Mouse (Mus musculus): ENCODE measurements at regions not wholly inside any gene's neighbourhood (a gene's known extent, or its start where the extent isn't known, plus 50 kb on each side); places are given as distances from the start of the nearest gene placed in this dataset.

GRCm38 (mm10) chr13:34464221-34464620 lies 119.2 kb upstream of the Slc22a23 start:
- no peak for ATAC-seq (replicated peaks; ENCODE audit: poor library complexity, severe bottlenecking)

DNA sequence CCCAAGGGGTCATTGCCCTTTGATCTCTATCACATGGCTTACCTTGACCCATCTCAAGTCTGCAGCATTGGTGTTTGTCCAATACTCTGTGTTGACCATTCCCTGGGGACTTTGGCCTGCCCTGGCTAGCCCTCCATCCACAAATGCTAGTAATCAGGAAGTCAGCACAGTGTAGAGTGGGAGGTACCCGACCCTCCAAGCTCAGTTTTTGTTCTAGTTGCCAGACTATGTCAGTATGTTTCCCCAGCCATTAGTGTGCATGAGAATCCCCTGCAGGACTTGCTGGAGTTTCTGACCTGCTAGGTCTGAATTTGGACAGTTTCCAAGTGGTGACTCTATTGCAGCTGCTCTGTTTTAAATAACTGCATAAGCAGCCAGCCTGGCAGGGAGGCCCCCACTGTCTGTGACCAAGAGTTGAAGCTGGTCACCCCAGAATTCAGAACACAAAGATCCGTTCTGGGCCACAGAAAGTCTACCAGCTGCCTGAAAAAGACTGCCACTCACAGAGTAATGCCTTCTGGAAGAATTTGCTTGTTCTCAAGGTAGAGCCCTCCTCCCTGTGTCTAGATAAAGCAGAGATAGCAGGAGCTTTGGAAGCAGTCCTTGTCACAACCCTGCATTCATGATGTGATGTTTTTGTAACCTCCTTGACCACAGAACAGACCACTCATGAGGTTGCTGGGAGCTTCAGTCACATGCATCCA lies 118.0 kb upstream of the Slc22a23 start:
- no peak for ATAC-seq (replicated peaks; ENCODE audit: poor library complexity, severe bottlenecking)

DNA sequence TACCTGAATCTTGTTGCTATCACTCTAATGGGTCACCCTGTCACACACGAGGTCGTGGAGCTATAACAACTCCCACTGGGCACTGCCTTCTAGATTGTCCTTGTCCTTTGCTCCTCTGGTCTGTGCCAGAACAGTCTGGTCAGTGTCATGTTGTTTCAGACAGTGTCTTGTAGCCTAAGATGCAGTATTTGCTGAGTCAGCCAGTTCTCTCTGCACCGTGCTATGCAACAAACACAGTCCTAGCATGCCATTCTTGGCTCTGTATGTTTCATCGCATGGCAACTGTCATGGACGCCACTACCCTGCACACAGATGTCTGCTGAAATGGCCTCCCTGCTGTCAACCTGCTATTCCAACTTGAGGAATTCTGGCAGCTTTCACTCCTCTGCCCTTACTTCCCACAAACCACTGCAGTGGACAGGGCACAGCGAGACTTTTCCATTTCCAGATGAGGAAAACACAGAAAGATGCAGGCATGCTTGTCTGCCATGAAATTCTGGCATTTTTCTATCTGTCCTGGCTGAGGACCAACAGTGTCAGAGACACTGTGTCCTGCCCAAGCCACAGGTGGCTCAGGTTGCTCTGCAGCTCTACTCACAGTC lies 117.3 kb upstream of the Slc22a23 start:
- no peak for ATAC-seq (replicated peaks; ENCODE audit: poor library complexity, severe bottlenecking)

DNA sequence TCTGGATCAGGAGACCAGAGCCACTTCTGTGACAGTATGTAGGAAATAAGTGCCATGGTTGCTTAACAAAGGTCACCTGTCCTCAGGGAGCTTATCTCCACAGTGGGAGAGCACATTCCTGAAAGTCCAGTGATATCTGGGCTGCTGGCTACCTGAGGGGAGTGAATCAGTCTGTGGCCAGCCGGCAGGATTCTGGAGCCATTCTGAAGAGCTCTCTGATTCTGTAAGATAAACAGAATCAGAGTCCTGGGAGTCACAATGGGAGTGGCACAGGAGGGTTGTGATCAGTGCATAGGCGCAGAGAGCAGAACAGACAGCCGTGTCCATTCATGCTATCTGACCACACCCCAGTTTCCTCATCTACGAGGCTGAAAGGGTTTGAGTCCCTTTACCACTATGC lies 116.0 kb upstream of the Slc22a23 start:
- no peak for ATAC-seq (replicated peaks; ENCODE audit: poor library complexity, severe bottlenecking)

GRCm38 (mm10) chr13:34456051-34456450 lies 111.1 kb upstream of the Slc22a23 start:
- no peak for ATAC-seq (replicated peaks; ENCODE audit: poor library complexity, severe bottlenecking)

GRCm38 (mm10) chr13:34446806-34447205 lies 101.8 kb upstream of the Slc22a23 start:
- ATAC-seq (replicated peaks; ENCODE audit: poor library complexity, severe bottlenecking): no peak

DNA sequence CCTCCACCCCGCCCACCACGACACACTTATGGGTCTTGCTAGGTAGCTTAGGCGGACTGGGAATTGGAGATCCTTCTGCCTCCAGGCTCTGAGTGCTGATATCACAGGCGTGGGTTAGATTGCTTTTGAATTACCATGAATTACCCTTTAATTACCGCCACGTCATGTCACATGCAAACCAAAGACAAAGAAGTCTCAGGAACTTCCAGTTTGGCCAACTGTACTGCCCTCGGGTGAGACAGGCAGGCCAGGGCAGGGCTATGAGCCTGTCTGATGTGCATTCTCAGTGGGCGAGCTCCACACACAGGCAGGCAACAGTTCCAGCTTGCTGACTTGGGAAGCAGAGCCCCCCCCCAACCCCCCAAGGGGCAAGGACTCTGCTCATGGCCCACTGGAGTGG lies 101.3 kb upstream of the Slc22a23 start:
- no peak for ATAC-seq (replicated peaks; ENCODE audit: poor library complexity, severe bottlenecking)

GRCm38 (mm10) chr13:34441347-34441746 lies 96.4 kb upstream of the Slc22a23 start:
- no peak for ATAC-seq (replicated peaks; ENCODE audit: poor library complexity, severe bottlenecking)

GRCm38 (mm10) chr13:34427527-34427926 lies 82.5 kb upstream of the Slc22a23 start:
- no peak for ATAC-seq (replicated peaks; ENCODE audit: poor library complexity, severe bottlenecking)

- peak; percentile 80 for ATAC-seq (replicated peaks; ENCODE audit: poor library complexity, severe bottlenecking)
These were observed 79.9 kb upstream of the Slc22a23 start for GRCm38 (mm10) chr13:34424921-34425320.

- ATAC-seq (replicated peaks; ENCODE audit: poor library complexity, severe bottlenecking): no peak
These were observed 76.7 kb upstream of the Slc22a23 start for GRCm38 (mm10) chr13:34421644-34422043.

GRCm38 (mm10) chr13:34420341-34421156 lies 75.6 kb upstream of the Slc22a23 start:
- ATAC-seq (replicated peaks; ENCODE audit: poor library complexity, severe bottlenecking): no peak

GRCm38 (mm10) chr13:34419061-34419460 lies 74.1 kb upstream of the Slc22a23 start:
- ATAC-seq (replicated peaks; ENCODE audit: poor library complexity, severe bottlenecking): no peak

GRCm38 (mm10) chr13:34416603-34417002 lies 71.6 kb upstream of the Slc22a23 start:
- ATAC-seq (replicated peaks; ENCODE audit: poor library complexity, severe bottlenecking): no peak

DNA sequence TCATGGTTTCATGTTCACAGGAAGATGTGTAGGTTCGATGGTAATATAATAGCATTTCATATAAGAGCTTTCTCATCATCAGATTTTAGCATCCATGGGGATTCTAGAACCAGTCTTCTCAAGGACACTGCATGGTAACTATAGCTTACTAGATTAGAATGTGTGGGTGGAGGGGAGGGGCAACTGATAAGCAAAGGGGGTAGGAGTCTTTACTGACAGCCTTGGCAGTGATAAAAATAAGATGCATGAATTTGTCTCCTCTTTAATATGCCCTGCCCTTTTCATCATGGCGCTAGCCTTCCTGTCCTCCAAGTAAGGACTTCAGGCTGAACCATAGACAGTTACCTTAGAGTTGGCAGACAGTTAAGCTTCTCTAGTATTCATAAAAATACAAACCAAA lies 69.6 kb upstream of the Slc22a23 start:
- ATAC-seq (replicated peaks; ENCODE audit: poor library complexity, severe bottlenecking): no peak

DNA sequence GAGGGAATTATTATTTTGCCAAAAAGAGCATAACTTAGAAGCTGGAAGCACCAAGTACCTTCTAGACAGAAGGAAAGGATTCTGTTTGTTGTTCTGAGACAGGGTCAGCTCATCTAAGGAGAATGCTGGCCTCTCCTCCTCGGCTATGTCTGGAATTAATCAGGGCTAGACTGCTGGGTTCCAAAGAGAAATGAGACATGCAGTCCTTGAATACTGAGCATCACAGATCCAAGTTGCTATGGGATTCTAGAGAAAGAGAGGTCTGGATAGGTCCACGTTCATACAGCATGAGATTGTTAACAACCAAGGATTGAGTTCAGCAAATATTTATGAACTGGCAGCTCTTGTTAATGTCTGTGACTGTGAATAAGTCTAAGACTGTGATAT lies 63.7 kb upstream of the Slc22a23 start:
- ATAC-seq (replicated peaks; ENCODE audit: poor library complexity, severe bottlenecking): no peak

DNA sequence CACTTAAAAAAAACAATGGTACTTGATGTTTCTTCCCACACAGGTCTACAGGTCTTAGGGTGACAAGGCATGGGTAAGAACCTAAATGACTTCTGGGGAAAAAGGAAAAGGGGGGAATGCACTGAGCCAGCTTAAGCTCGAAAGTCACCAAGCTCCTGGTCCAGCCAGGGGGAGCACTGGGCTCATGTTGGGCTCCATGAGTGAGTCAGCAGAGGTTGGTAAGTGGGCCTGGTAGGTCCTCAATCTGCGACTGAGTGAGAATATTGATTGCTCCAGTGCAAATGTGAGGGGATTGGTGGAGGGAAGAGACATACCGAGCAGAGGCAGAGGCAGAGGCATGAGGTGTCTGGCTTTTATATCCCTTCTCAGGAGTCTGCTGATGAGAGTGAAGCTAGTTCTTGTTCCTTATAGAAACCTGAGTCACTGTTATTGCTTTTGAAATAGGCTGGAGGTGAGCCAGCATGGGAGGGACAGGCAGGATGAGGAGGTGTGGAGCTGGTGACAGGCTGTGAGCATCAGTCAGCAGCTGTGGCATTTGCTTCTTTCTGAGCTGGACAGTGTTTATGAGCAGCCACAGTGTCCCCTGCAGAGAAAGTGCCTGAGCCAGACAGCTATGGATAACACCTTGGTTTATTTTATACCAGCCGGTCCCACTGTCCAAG lies 63.2 kb upstream of the Slc22a23 start:
- ATAC-seq (replicated peaks; ENCODE audit: poor library complexity, severe bottlenecking): no peak; the same call in 1 of the 2 replicates

GRCm38 (mm10) chr13:34406291-34406690 lies 61.3 kb upstream of the Slc22a23 start:
- ATAC-seq (replicated peaks; ENCODE audit: poor library complexity, severe bottlenecking): no peak

DNA sequence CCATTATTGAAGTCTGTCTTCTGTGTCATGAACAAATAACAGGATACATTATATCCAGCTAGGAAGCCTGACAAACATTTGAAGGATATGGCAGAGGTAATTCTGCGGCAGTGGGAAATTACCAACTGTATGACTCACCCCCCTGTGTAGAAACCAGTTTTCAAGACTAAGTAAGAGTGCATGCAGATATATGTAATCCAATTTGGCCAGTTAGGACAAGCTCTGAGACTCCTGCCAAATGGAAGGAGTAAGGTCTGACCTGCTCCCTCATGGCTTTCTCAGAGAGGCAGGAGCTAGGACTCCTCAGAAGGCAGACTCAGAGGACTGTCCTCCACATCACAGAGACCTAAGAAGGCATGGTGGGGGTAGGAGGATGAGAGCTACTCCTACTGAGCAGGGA lies 57.6 kb upstream of the Slc22a23 start:
- no peak for ATAC-seq (replicated peaks; ENCODE audit: poor library complexity, severe bottlenecking)

DNA sequence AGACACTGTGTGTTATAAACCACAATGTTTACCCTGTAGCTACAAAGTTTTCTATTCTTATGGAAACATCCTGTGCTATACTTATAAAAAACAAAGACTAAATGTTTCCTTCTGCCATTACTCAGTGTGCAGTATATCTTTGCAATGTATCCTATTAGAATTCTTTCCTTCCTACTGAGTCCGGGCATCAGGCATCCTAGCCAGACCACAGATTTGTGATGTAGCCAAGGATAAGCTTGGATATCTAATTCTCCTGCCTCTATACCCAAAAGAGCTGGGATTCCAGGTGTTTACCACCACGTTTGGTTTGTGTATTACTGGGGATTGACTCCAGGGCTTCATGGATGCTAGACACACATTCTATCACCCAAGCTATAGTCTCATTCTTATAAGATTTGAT lies 56.0 kb upstream of the Slc22a23 start:
- ATAC-seq (replicated peaks; ENCODE audit: poor library complexity, severe bottlenecking): no peak

GRCm38 (mm10) chr13:34398847-34399246 lies 53.9 kb upstream of the Slc22a23 start:
- ATAC-seq (replicated peaks; ENCODE audit: poor library complexity, severe bottlenecking): peak; percentile 42; the same call in 1 of the 2 replicates

Measured in granulocyte monocyte progenitor cell, adult 5-6 weeks (primary cell).